Mouse (Mus musculus) liver, postnatal 0 days (tissue): ENCODE measurements around the gene Senp1.

Source experiments
- CTCF ChIP-seq: sonication (generic); IDR thresholded peaks from 2 replicates; pipeline ENCODE4 v1.5.1; 2016; ENCODE audit warnings: antibody characterized with exemption, low read depth
- EP300 ChIP-seq: IDR thresholded peaks from 2 replicates; pipeline ENCODE4 v1.6.1; 2016; ENCODE audit warnings: antibody characterized with exemption, low read depth, mild to moderate bottlenecking

DNA sequence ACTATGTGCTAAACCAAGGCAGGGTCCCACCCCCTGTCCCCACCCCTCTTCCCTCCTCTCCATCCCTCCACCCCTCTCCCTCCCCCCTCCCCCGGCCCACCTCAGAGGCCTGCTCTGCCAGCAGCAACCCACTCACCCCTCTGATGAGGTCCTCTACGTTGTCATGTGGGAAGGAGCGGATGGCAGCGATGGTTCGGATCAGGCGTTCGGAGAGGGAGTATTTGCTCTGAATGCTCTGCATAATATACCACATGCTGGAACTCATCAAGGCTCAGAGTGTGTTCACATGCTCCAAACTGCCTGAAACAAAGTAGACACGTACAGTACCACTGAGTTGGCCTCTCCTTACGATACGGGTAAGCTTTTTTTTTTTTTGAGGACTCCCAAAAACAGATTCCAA is 49.0 kb upstream of the Senp1 start:
- TF ChIP-seq CTCF (no peak), EP300 (no peak)
